Mouse (Mus musculus) hindbrain, embryonic 11.5 days (tissue): Measurements from ENCODE around the gene Polr2m. TPM values are rescaled to one million over a fixed set of nuclear protein-coding genes. Genes with fewer than 3 reads are reported as not detected.

Experiments
- ATAC-seq: fragments of 200-750 bp; cut with Nextera tagmentation; 2 replicates; pipeline ENCODE4 v1.8.0; 2017; ENCODE audit warnings: mild to moderate bottlenecking, moderate TSS enrichment, moderate library complexity; ENCODE audit not compliant: low FRiP score
- DNase-seq: peaks from one replicate; pipeline ENCODE4 v3.0.0-alpha.2; 2015; ENCODE audit warnings: low spot score
- H3K27ac ChIP-seq: fragments of 300-500 bp; sonication (generic); 2 replicates; pipeline ENCODE4 v1.5.1; 2014; ENCODE audit warnings: mild to moderate bottlenecking, low read depth, low read length
- H3K27me3 ChIP-seq: fragments of 300-500 bp; sonication (generic); 2 replicates; pipeline ENCODE4 v1.6.1; 2014; ENCODE audit warnings: mild to moderate bottlenecking, low read length, moderate library complexity, mixed read lengths; ENCODE audit not compliant: control insufficient read depth, insufficient read depth
- H3K36me3 ChIP-seq: fragments of 300-500 bp; sonication (generic); 2 replicates; pipeline ENCODE4 v1.6.1; 2014; ENCODE audit warnings: mild to moderate bottlenecking, low read length, moderate library complexity, mixed read lengths; ENCODE audit not compliant: control insufficient read depth, insufficient read depth
- H3K4me1 ChIP-seq: fragments of 300-500 bp; sonication (generic); replicated peaks from 2 replicates; pipeline ENCODE4 v1.6.1; 2014; ENCODE audit warnings: low read length, mixed read lengths; ENCODE audit not compliant: control insufficient read depth, insufficient read depth
- H3K4me2 ChIP-seq: fragments of 300-500 bp; sonication (generic); replicated peaks from 2 replicates; pipeline ENCODE4 v1.6.1; 2014; ENCODE audit warnings: mild to moderate bottlenecking, low read depth, low read length
- H3K4me3 ChIP-seq: fragments of 300-500 bp; sonication (generic); 2 replicates; pipeline ENCODE4 v1.5.1; 2014; ENCODE audit warnings: low read depth, low read length
- H3K9ac ChIP-seq: fragments of 300-500 bp; sonication (generic); 2 replicates; pipeline ENCODE4 v1.6.1; 2014; ENCODE audit warnings: low read depth, low read length
- H3K9me3 ChIP-seq: fragments of 300-500 bp; sonication (generic); 2 replicates; pipeline ENCODE4 v1.6.1; 2016; ENCODE audit warnings: low read length; ENCODE audit not compliant: control insufficient read depth
- WGBS: fragments of 180-500 bp; shearing (Covaris S2); extraction: QIAGEN DNeasy Blood & Tissue Kit; methylation state at CpG from one replicate; pipeline ENCODE4 v1.1.7; 2014; 5-methylcytosine and 5-hydroxymethylcytosine counted together
- polyA plus RNA-seq: library from polyadenylated mRNA; unstranded; fragments of >200 nt; fragmentation: Nextera tagmentation; extraction: Ambion mirVana; gene quantifications from 2 replicates; pipeline ENCODE4 v1.2.1, GENCODE M21; 2014

The Polr2m gene
- polyA plus RNA-seq, 1 experiment from 2014 or later, result 383 TPM

DNA sequence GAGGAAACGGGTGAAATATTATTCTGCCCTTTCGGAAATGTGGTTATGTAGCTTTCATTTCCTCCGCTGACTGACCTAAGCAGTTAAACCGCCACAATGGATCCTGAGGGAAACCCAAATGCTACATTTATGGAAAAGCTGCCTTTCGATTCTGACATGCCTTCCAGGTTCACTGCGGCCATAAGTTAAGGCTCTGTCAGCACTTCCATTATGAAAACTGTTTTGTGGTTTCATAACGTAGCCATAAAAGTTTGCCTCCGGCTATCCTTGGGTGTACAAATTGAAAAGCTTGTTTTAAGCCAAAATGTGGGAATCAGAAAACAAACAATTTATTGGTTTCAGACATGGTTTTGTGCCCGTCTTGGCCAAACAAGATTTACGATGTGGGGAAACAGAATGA is 27.2 kb upstream of the Polr2m start:
- ATAC-seq (no peak), DNase-seq (no peak)
- no peaks in the 10 kb centered on the region for H3K27me3 ChIP-seq
- no peaks in the 10 kb centered on the region for H3K36me3 ChIP-seq
- no peak overlapping the region for H3K9ac ChIP-seq
- 87% methylated on average over 10 of the region's 10 CpGs for WGBS
- H3K4me3 ChIP-seq, result no peak overlapping the region
- no peak overlapping the region for H3K4me2 ChIP-seq
- no peak overlapping the region for H3K27ac ChIP-seq
- no peaks in the 10 kb centered on the region for H3K4me1 ChIP-seq
- H3K9me3 ChIP-seq, result no peaks in the 10 kb centered on the region

DNA sequence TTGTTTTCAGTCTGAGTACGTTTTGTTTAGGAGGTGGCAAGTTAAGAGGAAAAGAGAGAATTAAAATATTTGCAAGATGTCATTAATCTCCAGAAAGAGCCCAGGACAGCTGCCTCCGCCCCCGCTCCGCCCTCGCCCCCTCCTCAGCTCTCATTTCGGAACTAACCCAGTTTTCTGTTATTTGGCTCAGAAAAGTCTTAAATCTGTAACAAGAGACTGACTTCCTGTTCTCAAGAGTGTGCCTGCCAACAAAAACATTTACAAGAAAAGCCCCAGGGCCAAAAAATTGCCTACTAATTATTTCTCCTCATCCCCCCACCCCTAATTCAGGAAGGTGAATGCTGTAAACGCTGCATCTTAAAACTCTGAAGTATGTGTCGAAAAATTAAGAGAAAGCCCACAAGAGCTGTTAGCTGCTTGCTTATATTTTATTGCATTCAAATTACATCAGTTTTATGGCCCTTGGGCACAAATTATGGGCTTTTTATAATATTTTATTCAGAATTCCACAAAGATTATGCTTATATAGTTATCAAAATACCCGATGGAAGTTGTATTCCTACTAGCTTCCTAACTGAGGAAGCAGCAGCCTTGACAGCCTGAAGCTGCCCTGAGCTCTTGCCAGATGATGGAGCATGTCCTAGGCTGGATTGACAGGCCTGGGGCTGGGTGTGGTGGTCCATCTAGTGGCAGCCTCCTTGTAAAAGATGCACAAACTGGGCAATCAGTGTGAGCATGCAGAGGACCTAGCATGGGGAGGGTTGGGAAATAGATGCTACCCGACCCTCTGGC is 12.9 kb upstream of the Polr2m start:
- DNase-seq (no peak), ATAC-seq (no peak)
- H3K36me3 ChIP-seq, result no peaks in the 10 kb centered on the region
- no peak overlapping the region for H3K9ac ChIP-seq
- H3K9me3 ChIP-seq, result no peaks in the 10 kb centered on the region
- H3K4me1 ChIP-seq, result no peaks in the 10 kb centered on the region
- no peaks in the 10 kb centered on the region for H3K27me3 ChIP-seq
- H3K4me3 ChIP-seq, result no peak overlapping the region
- no peak overlapping the region for H3K4me2 ChIP-seq
- no peak overlapping the region for H3K27ac ChIP-seq
- WGBS, result 69% methylated on average over 10 of the region's 10 CpGs

DNA sequence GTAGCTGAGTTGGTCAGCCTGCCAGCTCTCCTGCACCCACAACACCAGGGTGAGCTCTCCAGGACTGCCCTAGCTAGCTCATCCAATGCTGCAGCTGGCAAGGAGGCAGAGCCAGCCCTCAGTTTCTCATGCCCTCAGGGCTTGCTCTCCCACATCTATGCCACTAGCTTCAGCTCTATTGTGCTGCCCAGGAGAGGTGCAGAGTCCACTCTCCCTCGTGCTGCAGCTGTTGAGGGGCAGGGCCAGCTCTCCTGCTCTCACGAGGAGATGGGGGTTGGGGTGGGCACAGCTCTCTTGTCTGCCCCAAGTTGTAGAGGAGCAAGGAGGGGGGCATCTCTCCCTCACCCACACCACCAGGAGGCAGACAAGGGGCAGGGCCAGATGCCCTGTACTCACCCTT is 10.9 kb upstream of the Polr2m start:
- no peak for DNase-seq
- no peak overlapping the region for H3K27ac ChIP-seq
- WGBS, result 43% methylated on average over 2 of the region's 2 CpGs

DNA sequence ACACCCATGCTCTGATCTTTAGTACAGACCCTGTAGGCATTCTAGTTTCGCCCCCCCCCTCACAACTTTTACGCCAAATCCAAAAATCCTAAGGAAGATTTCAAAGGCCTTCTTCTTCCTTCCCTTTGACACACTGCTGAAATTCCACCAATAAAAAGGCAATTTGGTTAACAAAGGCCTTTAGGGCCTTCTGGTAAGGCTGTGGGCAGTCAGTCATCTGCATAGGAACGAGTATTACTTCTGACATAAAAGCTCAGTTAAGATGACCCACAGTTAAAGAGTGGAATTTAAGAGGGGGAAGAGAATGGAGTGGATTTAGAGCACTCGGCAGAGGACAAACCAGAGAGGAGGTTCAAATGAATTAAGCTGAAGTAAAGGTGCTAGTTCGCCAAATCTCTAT is 8.0 kb upstream of the Polr2m start:
- Histone ChIP-seq H3K4me2 (no peak overlapping the region), H3K9me3 (no peaks in the 10 kb centered on the region), H3K27me3 (no peaks in the 10 kb centered on the region), H3K27ac (no peak overlapping the region), H3K9ac (no peak overlapping the region), H3K36me3 (no peaks in the 10 kb centered on the region), H3K4me1 (0 out of 2 replicates have a peak, but pooled peaks cover 2% of the 10 kb centered on the region), H3K4me3 (no peak overlapping the region)
- DNase-seq (no peak), ATAC-seq (no peak)
- 58% methylated on average over 5 of the region's 5 CpGs for WGBS

More for the DNA sequence above, 10.9 kb upstream of the Polr2m start:
- no peaks in the 10 kb centered on the region for H3K27me3 ChIP-seq
- no peak for ATAC-seq
- H3K36me3 ChIP-seq, result no peaks in the 10 kb centered on the region
- no peak overlapping the region for H3K9ac ChIP-seq
- H3K4me2 ChIP-seq, result no peak overlapping the region
- no peak overlapping the region for H3K4me3 ChIP-seq
- no peaks in the 10 kb centered on the region for H3K4me1 ChIP-seq
- H3K9me3 ChIP-seq, result no peaks in the 10 kb centered on the region

DNA sequence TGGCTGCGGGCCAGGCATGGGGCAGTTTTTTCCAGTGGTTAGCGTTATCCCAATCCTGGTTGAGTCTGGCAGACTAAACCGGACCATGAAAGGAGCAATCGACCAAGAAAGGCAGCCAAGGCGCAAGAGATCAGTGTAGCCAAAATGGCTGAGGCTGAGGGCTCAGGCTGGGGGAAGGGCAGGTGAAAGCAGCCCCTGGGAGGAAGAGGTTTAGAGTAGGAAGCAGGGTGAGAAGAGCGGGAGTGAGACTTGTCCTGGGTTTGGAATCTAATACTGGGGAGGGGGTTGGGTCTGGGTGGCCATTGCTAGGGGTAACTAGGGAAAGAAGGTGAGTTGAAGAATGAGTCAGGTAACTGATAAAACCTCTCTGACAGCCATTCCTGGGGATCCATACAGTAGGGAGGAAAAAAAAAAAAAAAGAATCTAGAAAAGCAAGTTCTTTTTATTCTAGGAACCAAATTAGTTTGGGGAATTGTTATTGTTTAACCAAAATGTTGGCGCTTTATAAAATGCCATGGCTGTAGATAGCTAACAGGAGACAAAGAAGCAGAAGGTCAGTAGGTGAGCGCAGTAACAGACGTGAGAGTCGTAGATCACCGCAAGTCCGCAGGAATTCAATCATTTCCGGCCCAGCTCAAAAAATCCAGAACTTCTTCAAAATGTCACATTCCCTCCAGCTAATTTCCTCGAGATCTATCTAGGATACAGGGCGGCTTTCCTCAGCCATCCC is 6.7 kb upstream of the Polr2m start:
- Histone ChIP-seq H3K4me2 (no peak overlapping the region), H3K9me3 (no peaks in the 10 kb centered on the region), H3K36me3 (no peaks in the 10 kb centered on the region), H3K9ac (no peak overlapping the region), H3K4me1 (0 out of 2 replicates have a peak, but pooled peaks cover 2% of the 10 kb centered on the region), H3K27me3 (no peaks in the 10 kb centered on the region), H3K4me3 (no peak overlapping the region), H3K27ac (no peak overlapping the region)
- DNase-seq (no peak), ATAC-seq (no peak)
- 85% methylated on average over 15 of the region's 15 CpGs for WGBS

DNA sequence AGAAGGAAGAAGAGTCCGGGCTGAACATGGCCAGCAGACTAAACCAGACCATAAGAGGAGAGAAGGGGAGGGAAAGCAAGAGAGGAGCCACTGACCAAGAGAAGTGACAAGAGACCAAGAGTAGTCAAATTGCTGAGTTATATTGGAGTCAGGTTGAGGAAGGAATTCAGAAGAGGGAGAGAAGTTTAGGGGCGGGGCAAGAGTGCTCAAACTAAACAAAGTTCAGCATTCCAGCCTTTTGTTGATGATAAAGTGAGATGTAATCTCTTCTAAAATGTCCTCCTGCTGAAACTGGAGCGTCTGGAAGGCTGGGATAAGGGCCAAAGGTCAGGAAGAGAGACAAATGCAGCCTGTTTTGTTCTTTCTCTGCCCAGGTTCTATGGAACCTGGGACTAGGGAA is 4.3 kb upstream of the Polr2m start:
- H3K4me1 ChIP-seq, result 0 out of 2 replicates have a peak, but pooled peaks cover 2% of the 10 kb centered on the region
- WGBS, result 47% methylated on average over 3 of the region's 3 CpGs
- H3K36me3 ChIP-seq, result no peaks in the 10 kb centered on the region
- H3K9me3 ChIP-seq, result no peaks in the 10 kb centered on the region
- no peaks in the 10 kb centered on the region for H3K27me3 ChIP-seq
- H3K9ac ChIP-seq, result no peak overlapping the region
- H3K4me2 ChIP-seq, result no peak overlapping the region
- no peak for ATAC-seq
- no peak for DNase-seq
- no peak overlapping the region for H3K4me3 ChIP-seq
- H3K27ac ChIP-seq, result no peak overlapping the region

DNA sequence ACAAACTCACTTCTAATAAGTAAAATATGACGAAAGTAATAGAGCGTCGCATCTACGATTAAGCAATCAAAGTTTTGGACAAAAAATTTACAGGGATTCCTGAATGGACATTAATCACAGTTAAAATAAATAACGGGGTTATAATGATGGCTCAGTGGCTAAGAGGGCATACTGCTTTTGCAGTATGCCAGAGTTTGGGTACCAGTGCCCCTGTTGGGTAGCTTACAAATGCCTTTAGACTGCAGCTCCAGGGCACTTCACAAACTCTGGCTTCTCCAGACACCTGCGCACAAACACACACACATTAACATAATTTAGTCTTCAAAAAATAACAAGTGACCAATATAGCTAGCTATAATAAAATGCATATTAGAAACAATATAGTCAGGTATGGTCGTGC is 392 bp upstream of the Polr2m start:
- Histone ChIP-seq H3K4me3 (peak overlapping the region; percentile 86), H3K4me1 (0 out of 2 replicates have a peak, but pooled peaks cover 2% of the 10 kb centered on the region), H3K9me3 (no peaks in the 10 kb centered on the region), H3K9ac (no peak overlapping the region), H3K4me2 (peak overlapping the region; percentile 11; the same call in 1 of the 2 replicates), H3K27ac (no peak overlapping the region), H3K36me3 (peaks cover 14% of the 10 kb centered on the region), H3K27me3 (no peaks in the 10 kb centered on the region)
- DNase-seq (no peak), ATAC-seq (peak; percentile 56; the same call in 1 of the 2 replicates)
- 45% methylated on average over 7 of the region's 7 CpGs for WGBS

DNA sequence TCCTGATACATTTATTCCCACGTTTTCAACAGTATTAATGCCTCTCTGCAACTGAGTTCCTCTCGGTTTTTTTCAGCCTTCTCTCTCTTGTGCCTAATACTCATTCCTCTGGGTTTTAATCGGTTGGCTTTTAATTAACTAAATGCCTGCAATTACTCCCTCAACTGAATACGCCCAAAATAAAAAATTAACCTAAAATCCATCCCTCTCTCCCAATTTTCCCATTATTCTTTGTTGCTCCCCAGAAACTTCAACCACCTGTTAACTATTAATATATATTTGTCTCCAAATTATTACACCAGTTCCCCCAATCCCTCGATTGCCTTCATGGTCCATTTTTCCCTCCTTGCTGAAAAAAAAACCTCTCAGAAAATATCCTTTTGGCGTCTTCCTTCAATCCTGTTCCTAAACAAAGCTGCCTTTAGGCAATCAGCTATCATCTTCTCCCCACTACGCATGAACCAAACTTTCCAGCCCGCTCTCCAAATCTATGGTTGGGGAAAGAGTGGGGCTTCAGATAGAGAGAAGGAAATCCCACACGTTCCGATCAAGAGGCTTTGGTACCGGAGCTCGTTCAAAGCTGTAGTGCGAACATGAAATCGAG is 762 bp downstream of the Polr2m start:
- Histone ChIP-seq H3K36me3 (peaks cover 21% of the 10 kb centered on the region), H3K4me3 (peak overlapping the region; percentile 86), H3K27me3 (no peaks in the 10 kb centered on the region), H3K9me3 (no peaks in the 10 kb centered on the region), H3K9ac (peak overlapping the region; percentile 98), H3K4me2 (peak overlapping the region; percentile 65), H3K4me1 (0 out of 2 replicates have a peak, but pooled peaks cover 2% of the 10 kb centered on the region), H3K27ac (peak overlapping the region; percentile 85)
- ATAC-seq (no peak), DNase-seq (no peak)
- 3% methylated on average over 14 of the region's 14 CpGs for WGBS
